Mouse (Mus musculus): ENCODE data around the gene Zbtb46.

GRCm38 (mm10) chr2:181485741-181486140, 26.5 kb upstream of the Zbtb46 start:
- no peak for TF ChIP-seq CTCF (IDR thresholded peaks at IDR 0.05; ENCODE audit: extremely low read depth, insufficient read depth, low read length)
- no peak for TF ChIP-seq POLR2A (IDR thresholded peaks at IDR 0.05; ENCODE audit: extremely low read depth, insufficient read depth, low read length)
